Mouse (Mus musculus) heart, embryonic 11.5 days (tissue): ENCODE data around the gene Gm17482. TPM values are rescaled to one million over a fixed set of nuclear protein-coding genes. Genes with fewer than 3 reads are reported as not detected.

Experiments used
- ATAC-seq: fragments of 200-750 bp; cut with Nextera tagmentation; replicated peaks from 2 replicates; pipeline ENCODE4 v1.8.0; 2017; ENCODE audit warnings: moderate library complexity; ENCODE audit not compliant: insufficient number of reproducible peaks, low FRiP score, low TSS enrichment
- H3K27ac ChIP-seq: fragments of 300-500 bp; sonication (generic); 2 replicates; pipeline ENCODE4 v1.5.1; 2014; ENCODE audit warnings: mild to moderate bottlenecking, low read depth, low read length
- H3K27me3 ChIP-seq: fragments of 300-500 bp; sonication (generic); 2 replicates; pipeline ENCODE4 v1.6.1; 2014; ENCODE audit warnings: mild to moderate bottlenecking, low read length, mixed read lengths; ENCODE audit not compliant: control insufficient read depth, insufficient read depth
- H3K36me3 ChIP-seq: fragments of 300-500 bp; sonication (generic); 2 replicates; pipeline ENCODE4 v1.6.1; 2014; ENCODE audit warnings: mild to moderate bottlenecking, low read length, moderate library complexity, mixed read lengths; ENCODE audit not compliant: control insufficient read depth, insufficient read depth
- H3K4me1 ChIP-seq: fragments of 300-500 bp; sonication (generic); 2 replicates; pipeline ENCODE4 v1.6.1; 2014; ENCODE audit warnings: low read length; ENCODE audit not compliant: control insufficient read depth, insufficient read depth
- H3K4me2 ChIP-seq: fragments of 300-500 bp; sonication (generic); 2 replicates; pipeline ENCODE4 v1.6.1; 2014; ENCODE audit warnings: mild to moderate bottlenecking, moderate library complexity
- H3K4me3 ChIP-seq: fragments of 300-500 bp; sonication (generic); 2 replicates; pipeline ENCODE4 v1.5.1; 2014; ENCODE audit warnings: low read depth, low read length
- H3K9ac ChIP-seq: fragments of 300-500 bp; sonication (generic); 2 replicates; pipeline ENCODE4 v1.6.1; 2014; ENCODE audit warnings: mild to moderate bottlenecking, low read depth, low read length, moderate library complexity
- H3K9me3 ChIP-seq: fragments of 300-500 bp; sonication (generic); replicated peaks from 2 replicates; pipeline ENCODE4 v1.6.1; 2016; ENCODE audit warnings: low read length; ENCODE audit not compliant: control insufficient read depth
- WGBS: fragments of 180-500 bp; shearing (Covaris S2); extraction: QIAGEN DNeasy Blood & Tissue Kit; methylation state at CpG from one replicate; pipeline ENCODE4 v1.1.7; 2014; ENCODE audit not compliant: insufficient replicate concordance; 5-methylcytosine and 5-hydroxymethylcytosine counted together
- polyA plus RNA-seq: library from polyadenylated mRNA; unstranded; fragments of >200 nt; fragmentation: Nextera tagmentation; extraction: Ambion mirVana; gene quantifications from 2 replicates; pipeline ENCODE4 v1.2.1, GENCODE M21; 2014

Gm17482 gene
- polyA plus RNA-seq, 1 experiment from 2014 or later = not detected

GRCm38 (mm10) chr6:115213129-115213528 is 14.0 kb upstream of the Gm17482 start:
- Histone ChIP-seq H3K9ac (no peak overlapping the region), H3K36me3 (no peaks in the 10 kb centered on the region), H3K4me2 (no peak overlapping the region), H3K4me3 (no peak overlapping the region), H3K9me3 (no peaks in the 10 kb centered on the region), H3K27me3 (no peaks in the 10 kb centered on the region), H3K27ac (no peak overlapping the region), H3K4me1 (no peaks in the 10 kb centered on the region; the same call in 1 of the 2 replicates)
- 44% methylated on average over 5 of the region's 5 CpGs for WGBS
- no peak for ATAC-seq

DNA sequence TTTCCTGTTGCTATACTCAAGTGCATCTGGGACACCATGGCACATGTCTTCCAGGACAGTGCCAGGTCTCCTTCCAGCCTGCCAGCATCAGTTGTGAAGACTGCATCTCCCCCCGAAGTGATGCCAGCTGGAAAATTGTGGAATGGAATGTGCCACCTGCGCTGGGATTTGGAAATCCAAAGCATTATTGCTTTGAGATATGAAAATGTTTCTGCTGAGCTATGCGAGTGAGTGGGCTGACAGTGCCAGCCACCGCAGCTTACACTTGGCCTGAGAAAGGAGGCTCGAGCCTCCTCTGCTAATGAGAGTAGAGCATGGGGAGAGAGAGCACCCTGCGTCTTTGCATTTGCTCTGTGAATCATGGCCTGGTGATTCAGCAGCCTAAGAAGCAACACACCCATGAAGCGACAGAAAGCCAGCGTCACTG is 5.9 kb upstream of the Gm17482 start:
- 75% methylated on average over 8 of the region's 8 CpGs for WGBS
- no peak overlapping the region for H3K4me3 ChIP-seq
- peaks cover 8% of the 10 kb centered on the region for H3K27me3 ChIP-seq
- H3K27ac ChIP-seq = no peak overlapping the region
- H3K9me3 ChIP-seq = no peaks in the 10 kb centered on the region
- H3K4me1 ChIP-seq = no peaks in the 10 kb centered on the region
- H3K9ac ChIP-seq = no peak overlapping the region
- no peak for ATAC-seq
- no peak overlapping the region for H3K4me2 ChIP-seq
- H3K36me3 ChIP-seq = no peaks in the 10 kb centered on the region

DNA sequence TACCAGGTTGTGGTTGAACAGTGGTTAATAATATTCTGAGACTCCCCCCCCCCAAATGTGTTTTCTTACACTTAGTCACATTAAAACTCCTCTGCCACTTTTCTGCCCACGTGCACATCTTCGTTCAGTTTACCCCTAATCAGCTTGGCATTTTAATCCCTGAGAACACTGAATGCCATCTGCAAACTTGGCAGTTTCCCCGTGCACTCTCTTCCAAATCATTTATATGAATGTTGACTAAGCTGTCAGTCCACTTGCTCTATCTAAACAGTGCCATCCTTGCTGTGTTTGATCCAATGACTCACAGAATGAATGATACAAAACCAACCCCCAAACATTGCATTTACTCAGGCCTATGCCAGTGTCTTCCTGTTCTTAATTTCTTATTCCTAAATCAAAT is 1.6 kb upstream of the Gm17482 start:
- Histone ChIP-seq H3K36me3 (no peaks in the 10 kb centered on the region), H3K9me3 (no peaks in the 10 kb centered on the region), H3K9ac (no peak overlapping the region), H3K27me3 (peaks cover 10% of the 10 kb centered on the region), H3K27ac (no peak overlapping the region), H3K4me3 (no peak overlapping the region), H3K4me1 (no peaks in the 10 kb centered on the region), H3K4me2 (no peak overlapping the region)
- no peak for ATAC-seq
- 73% methylated on average over 3 of the region's 3 CpGs for WGBS

GRCm38 (mm10) chr6:115227529-115227928 is 386 bp downstream of the Gm17482 start:
- H3K4me3 ChIP-seq = no peak overlapping the region
- H3K27ac ChIP-seq = no peak overlapping the region
- no peak for ATAC-seq
- H3K9ac ChIP-seq = no peak overlapping the region
- 10% methylated on average over 2 of the region's 2 CpGs for WGBS
- H3K27me3 ChIP-seq = peaks cover 21% of the 10 kb centered on the region
- no peaks in the 10 kb centered on the region for H3K9me3 ChIP-seq
- H3K36me3 ChIP-seq = no peaks in the 10 kb centered on the region
- no peaks in the 10 kb centered on the region for H3K4me1 ChIP-seq
- no peak overlapping the region for H3K4me2 ChIP-seq

- no peak overlapping the region for H3K4me2 ChIP-seq
- WGBS = 70% methylated on average over 3 of the region's 3 CpGs
- H3K4me1 ChIP-seq = no peaks in the 10 kb centered on the region
- no peaks in the 10 kb centered on the region for H3K9me3 ChIP-seq
- no peak for ATAC-seq
- H3K4me3 ChIP-seq = no peak overlapping the region
- peaks cover 42% of the 10 kb centered on the region for H3K27me3 ChIP-seq
- H3K27ac ChIP-seq = no peak overlapping the region
- no peaks in the 10 kb centered on the region for H3K36me3 ChIP-seq
- no peak overlapping the region for H3K9ac ChIP-seq
Observed at GRCm38 (mm10) chr6:115230557-115230956, 3.4 kb downstream of the Gm17482 start.

GRCm38 (mm10) chr6:115231836-115232235 is 4.7 kb downstream of the Gm17482 start:
- Histone ChIP-seq H3K4me3 (no peak overlapping the region), H3K9me3 (no peaks in the 10 kb centered on the region), H3K9ac (no peak overlapping the region), H3K27me3 (peaks cover 51% of the 10 kb centered on the region), H3K36me3 (no peaks in the 10 kb centered on the region), H3K4me2 (no peak overlapping the region), H3K4me1 (no peaks in the 10 kb centered on the region), H3K27ac (no peak overlapping the region)
- no peak for ATAC-seq
- 77% methylated on average over 4 of the region's 4 CpGs for WGBS

- H3K27me3 ChIP-seq = peaks cover 58% of the 10 kb centered on the region
- ATAC-seq = no peak
- H3K27ac ChIP-seq = no peak overlapping the region
Observed at GRCm38 (mm10) chr6:115232562-115232961, 5.4 kb downstream of the Gm17482 start.

DNA sequence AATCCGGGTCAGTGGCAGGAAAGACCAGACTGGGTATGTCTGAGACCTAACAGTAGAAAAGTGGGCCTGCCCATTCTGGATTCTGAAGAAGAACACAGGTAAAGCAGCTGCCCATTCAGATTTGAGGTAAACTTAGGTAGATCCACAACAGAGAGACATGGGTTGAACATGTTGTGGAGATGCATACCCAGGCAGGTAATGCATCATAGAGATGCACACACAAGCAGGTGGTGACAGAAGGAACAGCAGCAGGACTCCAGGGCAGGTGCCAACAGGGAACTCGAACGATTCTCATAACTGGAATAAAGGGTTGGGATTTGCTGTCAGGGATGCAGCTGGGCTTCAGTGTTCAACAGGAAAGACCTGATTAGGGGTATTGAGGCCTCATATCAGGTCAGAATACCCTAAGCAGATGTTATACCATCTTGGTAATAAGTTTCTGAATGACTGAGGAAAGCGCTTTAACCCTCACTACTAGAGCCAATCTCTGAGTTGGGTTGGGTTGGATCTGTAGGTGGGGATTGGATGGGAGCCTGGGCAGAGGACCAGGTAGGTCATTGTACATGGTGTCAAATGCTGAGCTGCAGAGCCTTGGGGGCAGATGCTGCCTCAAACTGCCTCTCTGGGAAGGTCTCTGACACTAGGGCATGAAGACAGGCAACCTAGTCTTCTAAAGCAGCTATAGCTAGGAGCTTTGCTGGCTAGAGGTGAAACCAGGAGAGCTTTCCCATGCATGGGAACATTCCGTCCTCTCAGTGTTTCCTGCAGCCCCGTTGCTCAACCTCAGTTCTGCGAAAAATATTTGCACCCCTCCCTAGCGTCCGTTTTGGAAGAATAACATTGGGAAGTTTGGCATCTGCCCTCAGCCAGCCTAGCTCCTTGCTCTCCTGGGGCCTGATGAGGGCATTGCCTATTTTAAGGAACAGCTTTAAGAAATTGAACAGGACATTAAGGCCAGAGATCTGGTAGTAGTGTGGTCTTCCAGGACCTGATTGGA is 11.2 kb downstream of the Gm17482 start:
- no peak for ATAC-seq
- Histone ChIP-seq H3K4me3 (no peak overlapping the region), H3K36me3 (no peaks in the 10 kb centered on the region), H3K27ac (no peak overlapping the region), H3K4me1 (peaks cover 9% of the 10 kb centered on the region), H3K9me3 (no peaks in the 10 kb centered on the region), H3K9ac (no peak overlapping the region), H3K4me2 (no peak overlapping the region), H3K27me3 (peaks cover 78% of the 10 kb centered on the region)
- 78% methylated on average over 9 of the region's 9 CpGs for WGBS

More at GRCm38 (mm10) chr6:115232562-115232961, 5.4 kb downstream of the Gm17482 start:
- Histone ChIP-seq H3K9ac (no peak overlapping the region), H3K4me3 (no peak overlapping the region), H3K36me3 (no peaks in the 10 kb centered on the region), H3K9me3 (no peaks in the 10 kb centered on the region), H3K4me2 (no peak overlapping the region), H3K4me1 (no peaks in the 10 kb centered on the region)
- 73% methylated on average over 1 of the region's 1 CpGs for WGBS
